Mouse (Mus musculus) ES-E14 (cell line): ENCODE measurements around the gene Mapk13. TPM values are rescaled to one million over a fixed set of nuclear protein-coding genes. Genes with fewer than 3 reads are reported as not detected.

Source experiments
- DNase-seq: peaks from one replicate; pipeline ENCODE4 v3.0.0-alpha.2; 2013; ENCODE audit warnings: low read depth, low spot score
- H3K27ac ChIP-seq: 2 replicates; pipeline ENCODE4 v1.5.1; 2012; ENCODE audit warnings: low read depth, mild to moderate bottlenecking, low read length, moderate library complexity, mixed read lengths; ENCODE audit not compliant: poor library complexity, insufficient read depth, severe bottlenecking
- H3K36me3 ChIP-seq: 2 replicates; pipeline ENCODE4 v1.6.1; 2012; ENCODE audit warnings: mild to moderate bottlenecking, low read length, moderate library complexity, mixed read lengths; ENCODE audit not compliant: control insufficient read depth, poor library complexity, insufficient read depth, severe bottlenecking
- H3K4me1 ChIP-seq, 2 experiments: fragments of 150-350 bp in 1 of 2; sonication (generic) in 1 of 2; 2 replicates each; pipeline ENCODE4 v1.6.1; 2012; ENCODE audit warnings: low read length in 2 of 2, mild to moderate bottlenecking in 1 of 2, mixed read lengths in 1 of 2; ENCODE audit not compliant: control insufficient read depth in 2 of 2, insufficient read depth in 2 of 2, poor library complexity in 1 of 2
- H3K4me3 ChIP-seq, 2 experiments: fragments of 150-350 bp in 1 of 2; sonication (generic) in 1 of 2; 2 replicates each; pipeline ENCODE4 v1.5.1; 2012; ENCODE audit warnings: low read length in 2 of 2, low read depth in 1 of 2, mild to moderate bottlenecking in 1 of 2, mixed read lengths in 1 of 2; ENCODE audit not compliant: insufficient read depth in 1 of 2, poor library complexity in 1 of 2, severe bottlenecking in 1 of 2
- H3K9ac ChIP-seq: 2 replicates; pipeline ENCODE4 v1.6.1; 2012; ENCODE audit warnings: low read depth, mild to moderate bottlenecking, low read length, mixed read lengths; ENCODE audit not compliant: poor library complexity, insufficient read depth, severe bottlenecking
- H3K9me3 ChIP-seq: fragments of 150-350 bp; sonication (generic); 2 replicates; pipeline ENCODE4 v1.6.1; 2012; ENCODE audit warnings: low read depth, mild to moderate bottlenecking, low read length; ENCODE audit not compliant: control insufficient read depth, insufficient read depth
- CHD2 ChIP-seq: IDR thresholded peaks from 2 replicates; pipeline ENCODE4 v1.6.1; 2014; ENCODE audit warnings: mild to moderate bottlenecking, low read depth, low read length, inconsistent platforms
- HCFC1 ChIP-seq: IDR thresholded peaks from 2 replicates; pipeline ENCODE4 v1.6.1; 2012; ENCODE audit warnings: low read length, inconsistent platforms, borderline replicate concordance; ENCODE audit not compliant: insufficient read depth
- MAFK ChIP-seq: IDR thresholded peaks from 2 replicates; pipeline ENCODE4 v1.6.1; 2014; ENCODE audit warnings: mild to moderate bottlenecking, low read depth, low read length, inconsistent platforms; ENCODE audit not compliant: insufficient read depth
- ZC3H11A ChIP-seq: IDR thresholded peaks from 2 replicates; pipeline ENCODE4 v1.6.1; 2012; ENCODE audit warnings: low read depth, mild to moderate bottlenecking, inconsistent platforms, low read length, borderline replicate concordance
- ZNF384 ChIP-seq: IDR thresholded peaks from 2 replicates; pipeline ENCODE4 v1.6.1; 2012; ENCODE audit warnings: low read depth, low read length, inconsistent platforms
- in situ Hi-C, 2 experiments: fragments of 600-800 bp; cut with MboI; formaldehyde crosslinking; loops; one replicate each; pipeline ENCODE4 v1.15.1; 2025; ENCODE audit warnings: low sequenced_read_pairs in 2 of 2, inconsistent platforms in 1 of 2; ENCODE audit not compliant: unreplicated experiment in 2 of 2
- total RNA-seq: library from RNA; depleted of rRNA; stranded (reverse); fragments of 300-350 nt; gene quantifications from 2 replicates; pipeline ENCODE4 v1.2.3, GENCODE M21; 2012

Mapk13 gene
- total RNA-seq, 1 experiment = 7.1 TPM

DNA sequence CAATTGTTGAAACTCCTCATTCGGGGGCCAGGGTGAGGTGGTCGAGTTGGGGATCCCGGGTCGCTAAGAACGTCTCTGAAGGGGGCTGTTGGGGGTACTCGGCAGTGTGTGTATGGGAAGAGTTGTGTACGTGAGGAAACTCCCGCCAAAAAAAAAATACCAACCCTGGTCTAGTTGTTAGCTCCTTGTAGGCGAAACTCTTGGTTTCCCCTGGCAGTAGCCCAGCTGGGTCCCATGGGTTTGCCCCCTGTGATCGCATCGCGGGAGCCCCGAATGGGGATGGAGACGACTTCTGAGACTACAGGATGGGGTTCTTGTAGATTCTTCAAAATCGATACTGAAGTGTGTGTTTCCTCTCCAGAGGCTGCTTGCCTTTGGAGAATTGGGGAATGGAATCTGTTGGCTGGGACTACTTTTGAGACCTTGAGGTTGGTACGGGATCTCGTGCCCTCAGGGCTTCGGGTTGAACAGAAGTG is 32.9 kb downstream of the Mapk13 start:
- Histone ChIP-seq H3K9ac (peak overlapping the region; percentile 78), H3K36me3 (peaks cover 13% of the 10 kb centered on the region), H3K4me3 (peak overlapping the region; percentile 68 to 94), H3K9me3 (no peaks in the 10 kb centered on the region), H3K4me1 (peaks cover 0 to 16% of the 10 kb centered on the region in 2 experiments; a peak in 3 of 4 replicates), H3K27ac (no peak overlapping the region)
- in situ Hi-C loops = no loop called here
- DNase-seq = no peak
- TF ChIP-seq HCFC1 (no peak), ZC3H11A (no peak), CHD2 (no peak), MAFK (no peak), ZNF384 (no peak)

DNA sequence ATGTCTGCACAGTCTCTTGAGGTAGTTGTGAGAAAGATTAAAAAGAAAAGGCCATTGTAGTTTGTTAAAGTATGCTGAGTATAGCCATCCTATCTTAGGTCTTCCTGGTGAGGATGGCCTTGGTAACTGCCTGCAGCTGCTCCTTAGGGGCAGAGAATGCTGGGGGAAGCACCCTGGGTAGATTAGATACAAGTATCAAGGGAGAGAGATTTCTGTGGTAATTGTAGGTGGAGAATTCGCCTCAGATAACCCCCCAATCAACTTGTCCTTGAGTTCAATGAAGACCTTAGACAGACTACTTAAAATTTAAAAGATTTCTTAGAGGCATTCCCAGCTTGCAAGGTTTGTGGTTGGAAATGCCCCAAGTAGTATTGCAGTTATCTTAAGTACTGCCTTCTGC is 34.2 kb downstream of the Mapk13 start:
- in situ Hi-C loops = no loop called here
- TF ChIP-seq MAFK (no peak), ZC3H11A (no peak), HCFC1 (no peak), CHD2 (no peak), ZNF384 (no peak)
- Histone ChIP-seq H3K9ac (no peak overlapping the region), H3K4me3 (no peak overlapping the region), H3K9me3 (no peaks in the 10 kb centered on the region), H3K4me1 (peaks cover 0 to 19% of the 10 kb centered on the region in 2 experiments; a peak in 3 of 4 replicates), H3K27ac (no peak overlapping the region), H3K36me3 (peaks cover 19% of the 10 kb centered on the region)
- DNase-seq = no peak

DNA sequence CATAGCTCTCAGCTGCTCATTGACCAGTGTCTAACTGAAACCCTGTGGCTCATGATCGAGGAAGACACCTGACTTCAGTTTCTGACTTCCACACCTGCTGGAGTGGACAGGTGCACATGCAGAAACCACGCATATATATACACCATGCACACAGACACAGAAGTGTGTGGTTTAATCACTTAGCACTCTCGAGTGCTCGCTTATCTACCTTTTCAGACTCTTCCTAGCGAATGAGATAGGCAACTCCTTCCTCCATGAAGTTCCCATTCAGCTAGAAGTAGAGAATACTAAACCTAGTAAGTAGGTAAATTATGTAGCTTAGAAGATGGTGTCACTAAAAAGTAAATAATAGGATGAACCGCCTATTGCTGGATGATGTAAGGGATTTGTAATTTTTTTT is 35.9 kb downstream of the Mapk13 start:
- in situ Hi-C loops = no loop called here
- DNase-seq = no peak
- Histone ChIP-seq H3K9me3 (no peaks in the 10 kb centered on the region), H3K27ac (no peak overlapping the region), H3K4me3 (no peak overlapping the region), H3K36me3 (peaks cover 32% of the 10 kb centered on the region), H3K4me1 (peaks cover 0 to 25% of the 10 kb centered on the region in 2 experiments; a peak in 3 of 4 replicates), H3K9ac (no peak overlapping the region)
- no peak for TF ChIP-seq MAFK
- no peak for TF ChIP-seq CHD2
- no peak for TF ChIP-seq ZC3H11A
- TF ChIP-seq HCFC1 = no peak

DNA sequence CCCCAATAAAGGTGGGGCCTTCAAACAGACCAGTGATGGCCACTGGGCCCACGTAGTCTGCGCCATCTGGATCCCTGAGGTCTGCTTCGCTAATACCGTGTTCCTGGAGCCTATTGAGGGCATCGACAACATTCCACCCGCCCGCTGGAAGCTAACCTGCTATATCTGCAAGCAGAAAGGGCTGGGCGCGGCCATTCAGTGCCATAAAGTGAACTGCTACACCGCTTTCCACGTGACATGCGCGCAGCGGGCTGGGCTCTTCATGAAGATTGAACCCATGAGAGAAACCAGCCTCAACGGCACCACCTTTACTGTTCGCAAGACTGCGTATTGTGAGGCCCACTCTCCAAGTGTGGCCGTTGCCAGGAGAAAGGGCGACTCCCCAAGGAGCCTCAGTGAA is 37.7 kb downstream of the Mapk13 start:
- Histone ChIP-seq H3K27ac (no peak overlapping the region), H3K9me3 (no peaks in the 10 kb centered on the region), H3K9ac (0 out of 2 replicates have a peak overlapping the region, but pooled peaks have one; percentile 10), H3K4me1 (peaks cover 0 to 28% of the 10 kb centered on the region in 2 experiments; a peak in 3 of 4 replicates), H3K4me3 (peak overlapping the region; percentile 19 to 23; a peak in 2 of 4 replicates), H3K36me3 (peaks cover 39% of the 10 kb centered on the region)
- no peak for TF ChIP-seq ZC3H11A
- no peak for TF ChIP-seq HCFC1
- no peak for TF ChIP-seq CHD2
- no peak for TF ChIP-seq MAFK
- TF ChIP-seq ZNF384 = no peak
- in situ Hi-C loops = no loop called here
- no peak for DNase-seq

DNA sequence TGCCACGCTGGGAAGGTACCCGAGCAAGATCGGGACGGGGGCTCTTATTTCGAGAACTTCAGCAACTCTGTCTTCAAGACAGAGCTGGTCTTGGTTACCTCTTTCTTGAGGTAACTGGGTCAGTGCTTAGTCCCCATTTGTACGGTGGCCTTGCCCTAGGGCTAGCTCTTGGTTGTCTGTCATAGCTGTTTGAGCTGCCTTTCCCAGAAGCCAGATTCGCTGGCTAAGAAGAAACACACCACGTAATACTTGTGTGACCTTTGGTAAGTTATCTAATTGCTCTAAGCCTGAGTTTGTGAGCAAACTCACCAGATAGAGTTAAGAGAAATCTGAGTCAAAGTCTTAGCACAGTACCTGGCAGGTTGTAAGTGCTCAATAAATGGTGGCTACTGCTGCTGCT is 39.6 kb downstream of the Mapk13 start:
- no peaks in the 10 kb centered on the region for H3K9me3 ChIP-seq
- peaks cover 0 to 25% of the 10 kb centered on the region in 2 experiments; a peak in 2 of 4 replicates for H3K4me1 ChIP-seq
- no peak overlapping the region for H3K4me3 ChIP-seq
- no peak for TF ChIP-seq HCFC1
- no peak for TF ChIP-seq ZNF384
- no peak for TF ChIP-seq CHD2
- TF ChIP-seq ZC3H11A = no peak
- no peak for TF ChIP-seq MAFK
- H3K36me3 ChIP-seq = peaks cover 48% of the 10 kb centered on the region
- H3K9ac ChIP-seq = no peak overlapping the region
- in situ Hi-C loops = no loop called here
- H3K27ac ChIP-seq = no peak overlapping the region
- no peak for DNase-seq
